9 mouse cellular contexts compared by ENCODE assay signal in the genomic region with DNA sequence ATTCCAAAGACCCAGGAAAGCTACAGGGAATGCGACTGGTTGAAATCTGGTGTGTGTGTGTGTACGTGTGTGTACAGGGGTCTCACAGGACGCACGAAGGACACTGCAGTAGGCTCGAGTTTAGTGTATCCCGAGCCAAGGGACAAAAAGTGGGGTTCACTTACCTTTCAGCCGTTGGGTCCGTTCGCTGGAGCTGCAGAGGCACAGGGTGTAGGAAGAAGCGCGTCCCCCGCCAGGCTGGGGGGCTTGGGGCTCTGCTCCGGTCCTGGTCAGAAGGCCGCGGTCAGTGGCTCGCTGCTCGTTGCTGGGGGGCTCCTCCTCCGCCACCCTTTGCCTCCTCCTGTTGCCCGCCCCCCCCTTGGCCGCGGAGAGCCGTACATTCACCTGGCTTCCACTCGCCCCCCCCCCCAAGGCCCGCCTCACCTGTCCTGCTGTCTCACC. TPM values are rescaled to one million over a fixed set of nuclear protein-coding genes. Genes with fewer than 3 reads are reported as not detected.
DNase-seq lines count a peak whose midpoint lies in the region; ATAC-seq and TF ChIP-seq lines count a peak whose summit lies in the region.
"Had no signal": no experiment of that assay in that cellular context is flagged by ENCODE, and none has a peak within 500 bp of the region (broad histone marks: within the 10 kb centered on the region; RNA-seq: fewer than 3 reads in every experiment).

No protein-coding gene starts in this region.

- TF ChIP-seq CTCF in embryonic fibroblast, embryonic 13.5 days (IDR thresholded peaks at IDR 0.05; ENCODE audit: borderline replicate concordance, insufficient read depth, low read length): no peak
- TF ChIP-seq CTCF in hindbrain, postnatal 0 days (IDR thresholded peaks at IDR 0.05; ENCODE audit: low read depth): no peak
- no peak for TF ChIP-seq CTCF in liver, embryonic 14.5 days (IDR thresholded peaks at IDR 0.05; ENCODE audit: low read depth)
- no peak for TF ChIP-seq CTCF in olfactory bulb, adult 2 months (IDR thresholded peaks at IDR 0.05; ENCODE audit: insufficient read depth, low read depth, low read length)

- peak overlapping the region; percentile 79 for H3K4me3 ChIP-seq in embryonic fibroblast, embryonic 13.5 days (ENCODE audit: insufficient read depth, low read length)
- H3K4me3 ChIP-seq in hindbrain, postnatal 0 days (ENCODE audit: low read length): peak overlapping the region; percentile 48
- peak overlapping the region; percentile 60 to 61 for H3K4me3 ChIP-seq in liver, embryonic 14.5 days (ENCODE audit: insufficient read depth in 1 of 2, low read depth in 2 of 2, low read length in 2 of 2)
- peak overlapping the region; percentile 50 for H3K4me3 ChIP-seq in olfactory bulb, adult 2 months (ENCODE audit: insufficient read depth, low read depth, low read length)

- peak overlapping the region; percentile 80 for H3K27ac ChIP-seq in embryonic fibroblast, embryonic 13.5 days (ENCODE audit: insufficient read depth, low read length)
- H3K27ac ChIP-seq in hindbrain, postnatal 0 days: peak overlapping the region; percentile 58; the same call in 1 of the 2 replicates
- H3K27ac ChIP-seq in liver, embryonic 14.5 days: no peak overlapping the region
- no peak overlapping the region for H3K27ac ChIP-seq in olfactory bulb, adult 2 months (ENCODE audit: insufficient read depth, low read depth, low read length)

- no peaks in the 10 kb centered on the region for H3K4me1 ChIP-seq in embryonic fibroblast, embryonic 13.5 days (ENCODE audit: control insufficient read depth, insufficient read depth, low read length)
- H3K4me1 ChIP-seq in hindbrain, postnatal 0 days (ENCODE audit: insufficient read depth, low read length): peaks cover 41% of the 10 kb centered on the region
- peaks cover 9 to 28% of the 10 kb centered on the region in 2 experiments for H3K4me1 ChIP-seq in liver, embryonic 14.5 days (replicated peaks; ENCODE audit: control insufficient read depth in 2 of 2, insufficient read depth in 2 of 2, low read length in 1 of 2)
- peaks cover 52% of the 10 kb centered on the region for H3K4me1 ChIP-seq in olfactory bulb, adult 2 months (ENCODE audit: control insufficient read depth, insufficient read depth, low read length)

- DNase-seq in cerebellum, adult 11-12 months: peak; percentile 82
- no peak for DNase-seq in cerebellum, postnatal 4 days (ENCODE audit: low spot score in 2 of 2)
- peak; percentile 64 for DNase-seq in adipocyte (ENCODE audit: low spot score)
- DNase-seq in hindbrain, postnatal 0 days (ENCODE audit: low spot score): no peak
- no peak for DNase-seq in liver, embryonic 14.5 days (ENCODE audit: low read depth in 3 of 3, low spot score in 3 of 3)
- no peak for DNase-seq in ovary, adult 18-20 months (ENCODE audit: low spot score)

- WGBS in hindbrain, postnatal 0 days: 0% methylated on average over 20 of the region's 24 CpGs
- 1% methylated on average over 19 of the region's 24 CpGs for WGBS in liver, embryonic 14.5 days (ENCODE audit: insufficient replicate concordance)
- WGBS in olfactory bulb, adult 2 months: under 1% methylated on average over 24 of the region's 24 CpGs

- 0 out of 2 replicates have a peak, but pooled peaks have one; percentile 31 for TF ChIP-seq POLR2A in embryonic fibroblast, embryonic 13.5 days (IDR thresholded peaks at IDR 0.05; ENCODE audit: low read depth, low read length)
- no peak for TF ChIP-seq POLR2A in olfactory bulb, adult 2 months (IDR thresholded peaks at IDR 0.05; ENCODE audit: insufficient read depth, low read depth, low read length)

- no peak for TF ChIP-seq EP300 in liver, embryonic 14.5 days (IDR thresholded peaks at IDR 0.05; ENCODE audit: low read depth)

- H3K36me3 ChIP-seq in hindbrain, postnatal 0 days (ENCODE audit: insufficient read depth, low read length): no peaks in the 10 kb centered on the region
- no peaks in the 10 kb centered on the region for H3K36me3 ChIP-seq in liver, embryonic 14.5 days (replicated peaks; ENCODE audit: control insufficient read depth, insufficient read depth, low read depth)

- peak overlapping the region; percentile 100 for H3K4me2 ChIP-seq in hindbrain, postnatal 0 days (ENCODE audit: low read depth, low read length)
- peak overlapping the region; percentile 98 for H3K4me2 ChIP-seq in liver, embryonic 14.5 days (ENCODE audit: low read depth)

- no peaks in the 10 kb centered on the region for H3K9me3 ChIP-seq in hindbrain, postnatal 0 days (ENCODE audit: low read length)
- H3K9me3 ChIP-seq in liver, embryonic 14.5 days (ENCODE audit: control insufficient read depth, low read length): no peaks in the 10 kb centered on the region

- no peaks in the 10 kb centered on the region for H3K27me3 ChIP-seq in hindbrain, postnatal 0 days (ENCODE audit: insufficient read depth, low read length)
- peaks cover 20% of the 10 kb centered on the region for H3K27me3 ChIP-seq in liver, embryonic 14.5 days (ENCODE audit: control insufficient read depth, insufficient read depth, low read length)
- H3K27me3 ChIP-seq: Patski had no signal

- peak overlapping the region; percentile 37; the same call in 1 of the 2 replicates for H3K9ac ChIP-seq in hindbrain, postnatal 0 days (replicated peaks; ENCODE audit: low read length)
- peak overlapping the region; percentile 12; the same call in 1 of the 2 replicates for H3K9ac ChIP-seq in liver, embryonic 14.5 days (replicated peaks)

- ATAC-seq in hindbrain, postnatal 0 days: no peak
- no peak for ATAC-seq in liver, embryonic 14.5 days (ENCODE audit: insufficient read depth)

RNA-seq across cellular contexts. Expression of a gene that starts 1.7 kb away (rescaled TPM):
- polyA plus RNA-seq in embryonic fibroblast, embryonic 13.5 days (2011; ENCODE audit: insufficient read length, low read depth, missing spikeins): 46.9 and 56.0 TPM in 2 replicates
- 3.7 and 5.4 TPM in 2 replicates for total RNA-seq in hindbrain, postnatal 0 days (2014; rRNA removed)
- polyA plus RNA-seq in hindbrain, postnatal 0 days (2015; fragmentation: Nextera tagmentation; extraction: Ambion mirVana): 0.73 and 0.82 TPM in 2 replicates
- polyA plus RNA-seq in liver, embryonic 14.5 days (2012; rRNA removed): 5.4 and 6.9 TPM in 2 replicates
- polyA plus RNA-seq in liver, embryonic 14.5 days (2014; fragmentation: Nextera tagmentation; extraction: Ambion mirVana): 0.95 and 1.2 TPM in 2 replicates
- polyA plus RNA-seq in olfactory bulb, adult 2 months (2012; ENCODE audit: insufficient read depth, insufficient read length, low replicate concordance, missing spikeins): not detected in 2 replicates

RNA-seq across cellular contexts. Expression of a gene that starts 9.7 kb away (rescaled TPM):
- polyA plus RNA-seq in embryonic fibroblast, embryonic 13.5 days (2011; ENCODE audit: insufficient read length, low read depth, missing spikeins): not detected in 2 replicates
- total RNA-seq in hindbrain, postnatal 0 days (2014; rRNA removed): not detected in 2 replicates
- not detected in 2 replicates for polyA plus RNA-seq in hindbrain, postnatal 0 days (2015; fragmentation: Nextera tagmentation; extraction: Ambion mirVana)
- 0.75 and 0.76 TPM in 2 replicates for polyA plus RNA-seq in liver, embryonic 14.5 days (2012; rRNA removed)
- not detected in 2 replicates for polyA plus RNA-seq in liver, embryonic 14.5 days (2014; fragmentation: Nextera tagmentation; extraction: Ambion mirVana)
- not detected in 2 replicates for polyA plus RNA-seq in olfactory bulb, adult 2 months (2012; ENCODE audit: insufficient read depth, insufficient read length, low replicate concordance, missing spikeins)
- polyA plus RNA-seq: Patski had no signal

RNA-seq across cellular contexts. Expression of a gene that starts 18.8 kb away (rescaled TPM):
- polyA plus RNA-seq in embryonic fibroblast, embryonic 13.5 days (2011; ENCODE audit: insufficient read length, low read depth, missing spikeins): 10.9 and 11.2 TPM in 2 replicates
- 32.1 and 40.7 TPM in 2 replicates for total RNA-seq in hindbrain, postnatal 0 days (2014; rRNA removed)
- polyA plus RNA-seq in hindbrain, postnatal 0 days (2015; fragmentation: Nextera tagmentation; extraction: Ambion mirVana): 23.8 and 26.8 TPM in 2 replicates
- 8.7 and 9.2 TPM in 2 replicates for polyA plus RNA-seq in liver, embryonic 14.5 days (2012; rRNA removed)
- 13.0 and 13.2 TPM in 2 replicates for polyA plus RNA-seq in liver, embryonic 14.5 days (2014; fragmentation: Nextera tagmentation; extraction: Ambion mirVana)
- polyA plus RNA-seq in olfactory bulb, adult 2 months (2012; ENCODE audit: insufficient read depth, insufficient read length, low replicate concordance, missing spikeins): not detected in 2 replicates

RNA-seq across cellular contexts. Expression of a gene that starts 25.3 kb away (rescaled TPM):
- 142 and 174 TPM in 2 replicates for polyA plus RNA-seq in embryonic fibroblast, embryonic 13.5 days (2011; ENCODE audit: insufficient read length, low read depth, missing spikeins)
- 43.6 and 45.6 TPM in 2 replicates for total RNA-seq in hindbrain, postnatal 0 days (2014; rRNA removed)
- polyA plus RNA-seq in hindbrain, postnatal 0 days (2015; fragmentation: Nextera tagmentation; extraction: Ambion mirVana): 103 and 107 TPM in 2 replicates
- polyA plus RNA-seq in liver, embryonic 14.5 days (2012; rRNA removed): 133 and 172 TPM in 2 replicates
- polyA plus RNA-seq in liver, embryonic 14.5 days (2014; fragmentation: Nextera tagmentation; extraction: Ambion mirVana): 288 and 295 TPM in 2 replicates
- polyA plus RNA-seq in olfactory bulb, adult 2 months (2012; ENCODE audit: insufficient read depth, insufficient read length, low replicate concordance, missing spikeins): not detected in 2 replicates

RNA-seq across cellular contexts. Expression of a gene that starts 25.4 kb away (rescaled TPM):
- polyA plus RNA-seq in embryonic fibroblast, embryonic 13.5 days (2011; ENCODE audit: insufficient read length, low read depth, missing spikeins): 224 and 227 TPM in 2 replicates
- 29.6 and 33.4 TPM in 2 replicates for total RNA-seq in hindbrain, postnatal 0 days (2014; rRNA removed)
- 12.8 and 13.9 TPM in 2 replicates for polyA plus RNA-seq in hindbrain, postnatal 0 days (2015; fragmentation: Nextera tagmentation; extraction: Ambion mirVana)
- 36.9 and 38.8 TPM in 2 replicates for polyA plus RNA-seq in liver, embryonic 14.5 days (2012; rRNA removed)
- 27.5 and 30.6 TPM in 2 replicates for polyA plus RNA-seq in liver, embryonic 14.5 days (2014; fragmentation: Nextera tagmentation; extraction: Ambion mirVana)
- not detected in 2 replicates for polyA plus RNA-seq in olfactory bulb, adult 2 months (2012; ENCODE audit: insufficient read depth, insufficient read length, low replicate concordance, missing spikeins)

Comparison
In these comparisons a context has a peak if more than half of its experiments do, and no peak if none do; other contexts are left out.
1. DNase-seq: peak in cerebellum, adult 11-12 months (single experiment) and adipocyte (single experiment); none in cerebellum, postnatal 4 days (0 of 2), hindbrain, postnatal 0 days (single experiment), liver, embryonic 14.5 days (0 of 3) and ovary, adult 18-20 months (single experiment).
2. H3K27ac ChIP-seq: peak in embryonic fibroblast, embryonic 13.5 days (single experiment) and hindbrain, postnatal 0 days (single experiment); none in liver, embryonic 14.5 days (single experiment) and olfactory bulb, adult 2 months (single experiment).
3. Peak in every context shown above with its lines, with median percentiles within 50 percentile points of each other: H3K4me3 ChIP-seq.